Mouse (Mus musculus) brain, embryonic 14.5 days (tissue): ENCODE results near the gene Vmn2r88.
"Not testable (repeated sequence)": the region's sequence is repeated elsewhere in the genome, so short reads cannot be mapped to it uniquely, and the experiment has no call there.

Source experiments
- CTCF ChIP-seq: fragments of 200-500 bp; IDR thresholded peaks from 2 replicates; pipeline ENCODE4 v1.5.1; 2012; ENCODE audit warnings: inconsistent platforms, mild to moderate bottlenecking, moderate library complexity, borderline replicate concordance; ENCODE audit not compliant: insufficient read depth, insufficient read length; ENCODE audit errors: extremely low read depth
- POLR2A ChIP-seq: fragments of 200-500 bp; IDR thresholded peaks from 2 replicates; pipeline ENCODE4 v1.6.1; 2012; ENCODE audit warnings: mild to moderate bottlenecking, inconsistent platforms, borderline replicate concordance; ENCODE audit not compliant: poor library complexity, insufficient read depth, insufficient read length, severe bottlenecking; ENCODE audit errors: extremely low read depth

DNA sequence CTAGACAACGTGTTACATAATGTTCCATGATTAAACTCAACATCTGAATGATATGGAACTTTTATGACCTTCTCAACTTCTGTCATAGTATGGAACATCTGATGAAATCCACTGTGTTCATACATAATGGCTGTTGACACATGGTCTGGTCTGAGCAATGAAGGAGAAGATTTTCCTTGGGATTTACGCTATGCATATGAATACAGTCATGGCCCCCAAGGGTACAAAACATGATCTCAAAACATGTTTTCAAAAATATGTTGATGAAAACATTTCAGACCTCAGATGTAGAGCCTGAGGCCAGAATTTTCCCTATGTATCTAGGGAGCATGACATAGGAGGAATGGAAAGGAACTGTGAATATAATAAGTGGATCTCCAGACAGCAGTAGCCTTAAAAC lies 40.9 kb downstream of the Vmn2r88 start, which contains the start of gene Vmn2r89:
- TF ChIP-seq POLR2A, CTCF: not testable (repeated sequence)
